Mouse (Mus musculus): ENCODE results near the gene Olfr1418.

Olfr1418 gene

GRCm38 (mm10) chr19:11810856-11811255, 50.0 kb downstream of the Olfr1418 start:
- peak; percentile 36 to 55 for DNase-seq (ENCODE audit: low spot score in 2 of 2)

DNA sequence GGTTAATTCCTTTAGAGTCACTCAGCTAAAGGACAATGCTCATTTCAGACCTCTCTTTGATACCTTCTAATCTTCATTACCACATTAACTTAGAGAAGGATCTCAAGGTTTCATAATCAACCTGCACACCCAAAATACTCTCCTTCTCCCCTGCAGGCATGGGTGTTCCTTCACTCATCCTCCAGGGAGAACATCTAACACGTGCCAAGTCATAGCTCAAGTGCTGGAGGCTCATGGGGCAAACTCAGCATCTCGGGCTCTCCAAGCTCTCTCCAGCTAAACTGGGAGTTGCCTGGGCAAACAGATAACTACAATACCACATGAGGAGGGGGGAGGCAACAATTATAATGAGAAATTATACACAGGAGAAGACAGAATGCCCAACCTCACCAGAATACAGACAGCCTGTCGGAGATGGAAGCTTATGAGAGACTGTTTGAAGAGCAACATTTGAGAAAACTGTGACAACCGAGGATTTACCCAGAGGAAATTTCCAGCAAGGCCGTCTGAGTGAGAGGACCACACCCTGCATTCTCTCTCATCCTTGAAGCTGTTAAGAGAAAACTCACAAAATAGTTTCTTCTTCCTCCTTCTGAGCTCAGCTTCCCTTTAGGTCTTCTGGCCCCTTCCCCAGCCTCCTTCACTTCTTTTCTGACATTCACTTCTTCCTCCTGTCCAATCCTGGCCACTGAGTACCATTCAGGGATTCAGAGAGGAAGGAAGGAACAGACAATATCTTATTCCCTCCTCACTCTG, 50.7 kb downstream of the Olfr1418 start:
- DNase-seq (ENCODE audit: low spot score in 2 of 2): no peak

DNA sequence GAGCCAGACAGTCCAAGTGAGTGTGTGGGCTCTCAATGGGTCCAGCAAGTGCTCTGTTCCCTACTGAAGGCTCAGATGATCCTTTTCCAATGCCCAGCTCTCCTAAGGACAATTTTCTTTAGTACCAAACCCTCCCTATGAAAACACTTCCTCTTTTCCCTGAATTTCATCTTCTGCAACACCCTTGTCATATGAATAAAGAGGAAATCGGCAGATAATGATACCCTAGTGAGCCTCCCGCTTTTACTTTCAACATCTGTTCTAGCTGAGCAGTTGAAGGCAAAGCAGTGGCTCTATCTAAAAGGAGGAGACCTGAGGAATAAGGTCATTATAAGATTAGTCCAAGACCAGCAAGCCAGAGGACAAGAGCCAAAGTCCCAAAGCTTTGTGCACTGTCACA, 52.4 kb downstream of the Olfr1418 start:
- no peak for DNase-seq (ENCODE audit: low spot score in 2 of 2)

GRCm38 (mm10) chr19:11807822-11808221, 53.0 kb downstream of the Olfr1418 start:
- DNase-seq (ENCODE audit: low spot score in 2 of 2): no peak

- DNase-seq (ENCODE audit: low spot score in 2 of 2): no peak
Observed at GRCm38 (mm10) chr19:11807251-11807650, 53.6 kb downstream of the Olfr1418 start.

DNA sequence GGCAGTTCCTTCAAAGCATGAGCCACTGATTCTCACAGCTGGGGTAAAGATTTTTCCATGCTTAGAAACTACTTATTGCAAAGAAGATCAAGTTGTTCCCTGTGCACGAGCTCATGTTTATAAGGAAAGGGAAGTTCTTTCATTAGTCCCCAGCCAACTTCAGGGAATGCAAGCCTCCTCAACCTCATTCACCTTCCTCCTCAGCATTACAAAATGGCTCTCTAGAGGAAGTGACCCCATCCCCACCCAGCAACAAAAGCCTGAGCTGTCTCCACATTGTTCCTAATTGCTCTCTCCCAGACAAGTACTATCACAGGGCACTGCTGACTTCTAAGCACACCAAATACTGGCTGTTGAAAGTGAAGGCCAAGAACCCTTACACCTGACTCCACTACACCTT, 56.4 kb downstream of the Olfr1418 start:
- peak; percentile 19 to 61 for DNase-seq (ENCODE audit: low spot score in 2 of 2)

All from heart, adult 9 months (tissue).